Mouse (Mus musculus) CD4-positive helper T cell, adult 2 months (primary cell): ENCODE measurements around the gene Tasp1.
"Not testable (repeated sequence)": the region's sequence is repeated elsewhere in the genome, so short reads cannot be mapped to it uniquely, and the experiment has no call there.

Source experiments
- DNase-seq: peaks from one replicate; pipeline ENCODE4 v3.0.0-alpha.2; 2012; ENCODE audit warnings: low read depth, missing footprints, low spot score

Tasp1 gene

DNA sequence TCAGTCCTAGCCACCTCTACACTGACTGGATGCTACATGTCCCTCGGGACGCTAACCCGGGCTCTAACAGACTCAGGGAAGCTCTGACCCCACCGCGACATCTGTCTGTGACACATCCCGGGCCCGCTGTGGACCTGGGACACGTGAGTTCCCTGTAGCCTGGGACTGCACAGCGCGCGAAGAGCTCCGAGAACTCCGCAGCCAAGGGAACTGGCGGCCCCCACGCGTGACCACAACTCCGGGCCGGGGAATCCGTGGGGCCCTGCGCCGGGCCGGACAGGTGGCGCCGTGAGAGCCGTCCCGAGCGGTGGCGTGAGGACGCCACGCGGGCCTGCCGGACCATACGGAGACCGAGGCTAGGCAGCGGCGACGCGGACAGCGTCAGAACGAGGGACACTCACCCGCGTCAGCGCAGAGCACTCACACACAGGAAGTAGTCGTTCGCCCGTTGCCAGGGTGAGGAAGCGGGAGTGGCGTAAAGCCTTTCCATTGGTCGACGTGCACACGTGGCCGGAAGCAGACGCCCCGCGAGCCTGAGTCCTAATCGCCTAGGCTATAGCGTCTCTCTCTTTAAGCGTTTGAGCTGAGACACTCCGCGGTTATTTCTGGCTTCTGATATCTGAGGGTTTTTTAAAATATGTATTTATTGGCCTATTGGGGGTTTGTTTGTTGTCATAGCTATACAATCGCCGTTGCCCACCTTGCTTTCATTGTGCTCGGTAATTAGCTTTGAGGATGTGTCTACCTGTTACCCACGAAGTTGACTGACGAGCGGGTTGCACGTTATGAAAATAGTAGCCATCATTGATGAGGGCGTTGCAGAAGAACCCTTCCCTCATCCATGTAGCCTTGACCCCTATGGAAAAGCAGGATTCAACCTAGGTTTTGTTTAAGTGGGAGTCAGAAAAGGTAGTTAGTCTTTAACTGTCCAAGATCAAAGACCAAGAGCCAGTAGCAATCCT is at the start of gene Tasp1:
Gene Tasp1 (minus strand): TSS at position 453 of the 962 bp plus-strand sequence.
- DNase-seq, result peak; percentile 94

DNA sequence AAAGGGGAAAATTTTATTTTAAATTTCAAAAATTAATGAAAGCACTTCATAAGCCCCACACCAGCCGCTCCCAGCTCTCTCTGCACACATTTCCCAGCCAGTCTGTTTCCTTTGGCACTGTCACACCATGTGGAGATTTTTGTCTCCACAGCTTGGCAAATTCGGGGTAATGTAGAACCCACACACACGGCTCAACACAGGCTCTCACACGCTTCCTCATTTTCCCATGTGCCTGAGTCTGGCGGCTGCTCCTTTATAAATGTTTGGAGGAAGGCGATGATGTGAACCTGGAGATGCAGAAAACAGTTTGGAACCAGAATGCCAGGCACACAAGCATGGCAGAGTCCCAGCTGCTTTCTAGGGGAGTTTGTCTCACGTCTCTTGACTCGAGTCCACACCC is 47.2 kb upstream of the Tasp1 start:
- DNase-seq, result no peak

DNA sequence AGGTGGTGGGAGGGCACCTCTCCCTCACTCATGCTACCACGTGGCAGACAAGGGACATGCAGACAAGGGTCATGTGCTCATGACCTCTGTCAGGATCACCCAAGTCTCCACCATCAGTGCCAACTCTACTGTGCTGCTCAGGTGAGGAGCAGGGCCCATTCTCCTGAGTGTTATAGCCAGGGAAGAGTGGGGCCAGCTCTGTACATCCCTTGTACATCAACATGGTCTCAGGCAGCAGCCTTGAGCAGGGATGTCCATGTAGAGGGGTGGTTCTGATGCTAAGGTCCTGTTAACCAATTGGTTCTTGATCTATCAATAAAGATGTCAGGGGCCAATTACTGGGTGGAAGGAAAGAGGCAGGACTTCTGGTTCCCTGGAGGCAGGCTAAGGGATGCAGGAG is 42.3 kb upstream of the Tasp1 start:
- DNase-seq, result no peak

GRCm38 (mm10) chr2:140107641-140108040 is 41.0 kb upstream of the Tasp1 start:
- DNase-seq, result no peak

GRCm38 (mm10) chr2:140104951-140105350 is 38.3 kb upstream of the Tasp1 start:
- DNase-seq, result no peak

GRCm38 (mm10) chr2:140100551-140101474 is 34.2 kb upstream of the Tasp1 start:
- DNase-seq, result peak; percentile 9

DNA sequence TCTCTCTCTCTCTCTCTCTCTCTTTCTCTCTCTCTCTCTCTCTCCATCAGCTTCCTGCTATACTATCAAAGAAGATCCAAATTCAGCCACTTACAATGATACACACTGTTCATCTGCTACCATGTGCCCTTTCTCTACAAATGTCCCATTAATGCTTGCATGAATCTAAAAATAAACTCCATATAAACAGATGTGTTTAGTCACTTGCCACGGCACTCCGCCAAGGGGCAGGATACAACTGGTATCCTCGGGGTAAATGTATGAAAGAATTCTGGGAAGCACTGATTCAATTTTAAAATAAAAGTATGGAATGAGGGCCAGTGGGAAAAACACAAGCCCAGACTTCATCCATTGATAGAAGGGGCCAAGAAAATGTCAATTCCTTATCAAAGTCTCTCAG is 33.4 kb upstream of the Tasp1 start:
- DNase-seq, result no peak

- no peak for DNase-seq
Measured at GRCm38 (mm10) chr2:140097131-140097591, 30.6 kb upstream of the Tasp1 start.

GRCm38 (mm10) chr2:140096034-140096433 is 29.4 kb upstream of the Tasp1 start:
- DNase-seq, result no peak

- DNase-seq, result no peak
Measured at GRCm38 (mm10) chr2:140093433-140093832, 26.8 kb upstream of the Tasp1 start.

- DNase-seq, result no peak
Measured at GRCm38 (mm10) chr2:140084245-140084644, 17.6 kb upstream of the Tasp1 start.

DNA sequence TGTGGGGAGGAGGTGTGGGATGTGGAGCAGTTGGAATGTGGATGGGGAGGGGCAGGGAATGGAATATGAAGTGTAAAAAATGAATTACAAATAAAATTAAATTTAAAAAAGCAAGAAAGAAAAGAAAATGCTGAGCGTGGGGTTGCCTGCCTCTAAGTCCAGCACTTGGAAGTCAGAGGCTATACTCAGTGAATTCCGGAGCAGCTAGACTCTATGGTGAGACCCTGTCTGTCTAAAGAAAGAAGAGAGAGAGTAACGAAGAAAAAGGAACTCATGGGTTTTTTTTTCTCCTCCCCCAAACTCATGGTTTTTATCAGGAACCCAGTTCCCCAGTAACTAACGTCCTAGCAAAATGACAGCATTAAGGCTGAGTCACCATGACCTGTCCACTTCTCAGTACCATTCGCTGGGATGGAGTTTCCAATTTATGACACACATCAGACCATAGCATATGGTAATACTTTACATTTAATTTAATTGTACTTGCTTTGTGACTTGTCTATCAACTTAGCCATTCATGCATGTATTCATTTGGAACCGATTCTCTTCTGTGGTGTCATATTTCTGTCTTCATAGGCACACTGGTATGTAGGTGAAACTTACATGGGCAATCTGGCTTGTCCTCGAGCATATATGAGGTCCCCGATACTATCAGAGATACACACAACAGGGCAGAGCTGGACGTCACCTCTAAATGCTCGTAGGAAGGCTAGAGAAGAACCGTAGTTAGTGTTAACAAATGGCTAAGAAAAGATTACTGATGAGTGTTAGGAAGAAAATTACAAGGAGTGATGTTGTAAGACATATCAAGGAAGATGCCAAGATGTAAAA is 14.4 kb upstream of the Tasp1 start:
- no peak for DNase-seq

- not testable (repeated sequence) for DNase-seq
Measured at GRCm38 (mm10) chr2:140079284-140079683, 12.7 kb upstream of the Tasp1 start.

GRCm38 (mm10) chr2:140078600-140079280 is 12.1 kb upstream of the Tasp1 start:
- DNase-seq, result no peak

- no peak for DNase-seq
Measured at GRCm38 (mm10) chr2:140077476-140077875, 10.9 kb upstream of the Tasp1 start.

DNA sequence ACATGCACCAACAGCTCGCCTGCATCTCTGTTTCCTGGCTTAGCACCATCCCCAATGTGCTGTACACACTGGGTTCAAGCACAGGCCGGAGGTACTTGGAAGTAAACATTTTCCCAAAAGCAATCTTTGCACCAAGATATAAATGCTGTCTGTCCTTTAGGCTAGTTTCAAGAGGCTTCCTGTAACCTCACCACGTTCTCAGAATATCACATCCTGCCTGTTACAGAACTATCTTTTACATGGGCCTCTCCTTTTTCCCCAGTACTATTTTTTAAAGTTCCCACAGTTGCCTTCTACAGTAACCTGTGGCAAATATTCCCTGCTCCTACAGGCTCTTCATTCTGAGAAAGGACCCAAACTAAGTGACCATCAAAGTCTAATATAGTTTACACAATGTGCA is 8.5 kb upstream of the Tasp1 start:
- DNase-seq, result no peak

- DNase-seq, result no peak
Measured at GRCm38 (mm10) chr2:140067516-140067915, 911 bp upstream of the Tasp1 start.

DNA sequence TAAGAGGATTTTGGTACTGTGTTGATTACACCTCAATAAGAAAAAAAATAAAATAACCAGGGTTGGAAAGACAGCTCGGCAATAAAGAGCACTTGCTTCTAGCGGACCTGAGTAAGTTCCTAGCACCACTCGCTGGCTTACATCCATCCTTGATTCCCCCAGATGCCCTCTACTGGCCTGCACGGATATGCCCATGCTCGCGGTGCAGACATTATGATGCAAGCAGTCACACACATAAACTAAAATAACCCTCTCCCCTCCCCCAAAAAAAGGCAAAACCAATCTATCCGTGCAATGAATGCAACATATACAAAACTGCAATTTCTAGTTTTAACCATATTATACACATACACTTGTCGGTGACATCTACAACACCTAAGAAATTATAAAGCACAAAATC is 929 bp downstream of the Tasp1 start:
- peak; percentile 42 for DNase-seq

DNA sequence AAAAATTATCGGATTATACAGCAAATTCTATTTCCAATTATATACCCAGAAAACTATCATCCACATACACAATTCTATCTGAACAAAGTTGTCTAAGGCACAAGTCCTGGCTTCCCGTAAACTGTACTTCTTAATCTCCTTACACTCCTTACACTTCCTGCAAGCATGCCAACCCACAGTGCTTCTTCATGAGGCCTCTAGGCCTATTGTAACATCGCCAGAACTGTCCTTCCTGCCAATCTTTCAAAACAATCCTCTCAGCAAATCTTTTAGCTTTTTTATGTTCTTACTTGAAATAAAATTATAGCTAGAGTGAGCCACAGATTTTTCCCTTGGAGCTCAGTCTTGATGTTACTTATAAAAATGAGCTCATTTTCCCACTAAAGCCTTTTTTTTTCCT is 5.1 kb downstream of the Tasp1 start:
- no peak for DNase-seq

DNA sequence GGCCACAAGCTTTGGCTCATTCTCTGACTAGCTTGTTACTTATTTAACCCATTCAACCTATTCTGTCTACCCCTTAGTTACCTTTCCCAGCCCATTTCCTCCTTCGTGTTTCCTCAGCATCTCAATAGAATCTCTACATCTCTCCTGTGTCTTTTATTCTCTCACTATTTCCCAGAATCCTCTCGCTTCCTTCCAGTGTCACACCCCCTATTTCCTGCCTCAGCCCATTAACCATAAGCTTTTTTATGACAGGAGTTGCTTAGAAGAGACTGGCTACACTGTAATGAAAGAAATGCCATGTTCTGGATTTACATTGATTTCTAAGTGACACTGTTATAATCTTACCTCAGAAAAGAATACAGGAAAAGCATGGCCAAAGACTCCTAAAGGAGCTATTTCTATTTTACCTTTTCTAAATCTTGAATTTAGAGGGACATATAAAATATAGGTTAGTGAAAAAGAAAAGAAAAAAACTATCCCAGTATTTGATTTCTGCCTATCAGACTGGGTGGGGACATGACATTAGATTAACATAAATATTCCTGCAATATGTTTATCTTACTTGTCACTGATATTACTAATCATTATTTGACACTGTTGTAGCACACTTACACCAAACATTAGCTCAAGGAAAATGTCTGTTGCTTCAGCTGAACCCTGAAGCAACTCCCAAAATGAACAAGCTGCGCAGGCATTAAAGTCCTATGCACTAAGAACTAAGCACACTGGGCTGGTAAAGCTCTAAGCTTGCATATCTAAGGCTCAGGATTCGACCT is 6.3 kb downstream of the Tasp1 start:
- DNase-seq, result no peak
